Mouse (Mus musculus) megakaryocyte, embryonic 14.5 days (primary cell): ENCODE data around the gene Ttc9. TPM values are rescaled to one million over a fixed set of nuclear protein-coding genes. Genes with fewer than 3 reads are reported as not detected.

Experiments
- H3K27me3 ChIP-seq: replicated peaks from 2 replicates; pipeline ENCODE3; 2012; ENCODE audit warnings: inconsistent platforms
- H3K36me3 ChIP-seq: replicated peaks from 2 replicates; pipeline ENCODE3; 2012; ENCODE audit warnings: low read length, inconsistent platforms, mixed read lengths
- H3K4me1 ChIP-seq: 2 replicates; pipeline ENCODE4 v1.6.1; 2012; ENCODE audit warnings: inconsistent platforms
- H3K4me3 ChIP-seq: replicated peaks from 2 replicates; pipeline ENCODE3; 2012; ENCODE audit warnings: moderate library complexity, mild to moderate bottlenecking, inconsistent platforms
- H3K9me3 ChIP-seq: 2 replicates; pipeline ENCODE4 v1.6.1; 2012; ENCODE audit warnings: inconsistent platforms
- FLI1 ChIP-seq: IDR thresholded peaks from 2 replicates; pipeline ENCODE4 v1.6.1; 2012; ENCODE audit warnings: low read length, inconsistent platforms, mixed read lengths
- GATA1 ChIP-seq: IDR thresholded peaks from 3 replicates; pipeline ENCODE4 v1.6.1; 2012; ENCODE audit warnings: mixed read lengths, low read length, inconsistent platforms, borderline replicate concordance
- polyA plus RNA-seq: library from polyadenylated mRNA; stranded (reverse); fragments of >175 nt; gene quantifications from 2 replicates; pipeline ENCODE4 v1.2.3, GENCODE M21; 2012; ENCODE audit warnings: low replicate concordance; ENCODE audit not compliant: insufficient read depth

Gene Ttc9
- polyA plus RNA-seq, 1 experiment: 3.7 TPM

GRCm38 (mm10) chr12:81712618-81713017 lies 81.6 kb downstream of the Ttc9 start:
- Histone ChIP-seq H3K36me3 (no peaks in the 10 kb centered on the region), H3K4me1 (no peaks in the 10 kb centered on the region), H3K27me3 (peaks cover 21% of the 10 kb centered on the region), H3K9me3 (no peaks in the 10 kb centered on the region), H3K4me3 (no peak overlapping the region)
- no peak for TF ChIP-seq GATA1
- TF ChIP-seq FLI1: no peak

Other genes with a start within 250 kb of the Ttc9 start
- 0.03 TPM in 1 of 2 replicates, not detected in the other for gene Adam4, start 209.3 kb upstream of the Ttc9 start, polyA plus RNA-seq
- gene Cox16, start 146.1 kb upstream of the Ttc9 start, polyA plus RNA-seq: 5.6 and 18.0 TPM in 2 replicates
- 28.3 TPM in 1 of 2 replicates, not detected in the other for gene Gm20498, start 98.3 kb upstream of the Ttc9 start, polyA plus RNA-seq
- 1.2 TPM in 1 of 2 replicates, not detected in the other for gene Synj2bp, start 98.3 kb upstream of the Ttc9 start, polyA plus RNA-seq
- gene Adam21, start 62.8 kb upstream of the Ttc9 start, polyA plus RNA-seq: not detected in 2 replicates
- gene Med6, start 36.2 kb upstream of the Ttc9 start, polyA plus RNA-seq: 2.8 TPM in 1 of 2 replicates, not detected in the other
- gene Map3k9, start 149.9 kb downstream of the Ttc9 start, polyA plus RNA-seq: 0.48 TPM in 1 of 2 replicates, not detected in the other
- 8.0 and 11.5 TPM in 2 replicates for gene Pcnx, start 228.8 kb downstream of the Ttc9 start, polyA plus RNA-seq